Mouse (Mus musculus): Measurements from ENCODE around the gene Ip6k1. TPM values are rescaled to one million over a fixed set of nuclear protein-coding genes. Genes with fewer than 3 reads are reported as not detected.

Ip6k1 gene
- polyA plus RNA-seq, 1 experiment from 2014 or later = 43.7 TPM

DNA sequence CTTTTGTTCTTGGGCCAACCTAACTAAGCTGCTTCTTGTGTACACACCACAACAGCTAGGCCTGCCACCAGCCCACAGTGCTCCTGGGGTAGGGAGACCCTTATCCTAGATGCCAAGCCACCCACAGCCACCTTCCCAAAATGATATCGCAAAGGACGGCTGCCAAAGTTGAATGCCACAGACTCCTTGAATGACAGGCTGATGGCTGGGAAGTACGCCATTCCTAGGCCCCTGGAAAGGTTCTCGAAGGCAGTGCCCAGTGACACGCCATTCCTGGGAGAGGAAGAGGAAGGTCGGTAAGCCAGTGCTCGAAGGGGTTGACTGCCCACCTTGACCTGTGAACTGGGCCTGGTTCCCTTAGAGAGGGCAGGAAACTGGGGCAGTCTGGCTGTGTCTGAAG lies 67.2 kb downstream of the Ip6k1 start:
- ATAC-seq = no peak
- no peak overlapping the region for H3K27ac ChIP-seq
- H3K4me2 ChIP-seq = no peak overlapping the region
- no peak overlapping the region for H3K4me3 ChIP-seq
- H3K4me1 ChIP-seq = peaks cover 51% of the 10 kb centered on the region
- no peaks in the 10 kb centered on the region for H3K9me3 ChIP-seq (replicated peaks)
- H3K9ac ChIP-seq = no peak overlapping the region
- peaks cover 100% of the 10 kb centered on the region for H3K36me3 ChIP-seq
- no peaks in the 10 kb centered on the region for H3K27me3 ChIP-seq (replicated peaks)
- 87% methylated on average over 7 of the region's 7 CpGs for WGBS (ENCODE audit: insufficient replicate concordance)

DNA sequence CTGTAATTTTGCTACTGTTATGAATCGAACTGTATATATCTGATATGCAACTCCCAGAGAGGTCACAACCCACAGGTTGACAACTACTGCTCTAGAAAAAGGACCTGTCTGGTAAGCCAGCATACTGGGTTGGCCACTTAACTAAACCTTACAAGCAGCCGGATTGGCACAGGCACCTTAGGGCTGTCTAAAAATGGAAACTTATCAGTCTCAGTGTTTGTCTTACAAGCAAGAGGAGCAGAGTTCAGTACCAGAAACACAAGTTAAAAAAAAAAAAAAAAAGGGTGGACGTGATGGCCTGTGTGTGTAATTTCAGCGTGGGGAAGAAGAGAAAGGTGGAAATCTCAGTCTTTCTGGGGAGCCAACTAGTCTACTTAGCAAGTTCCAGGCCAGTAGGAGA lies 69.5 kb downstream of the Ip6k1 start:
- H3K4me1 ChIP-seq = peaks cover 62% of the 10 kb centered on the region
- no peak for ATAC-seq
- H3K36me3 ChIP-seq = peaks cover 99% of the 10 kb centered on the region
- H3K4me3 ChIP-seq = no peak overlapping the region
- no peak overlapping the region for H3K27ac ChIP-seq
- no peak overlapping the region for H3K4me2 ChIP-seq
- WGBS (ENCODE audit: insufficient replicate concordance) = 86% methylated on average over 4 of the region's 4 CpGs
- H3K9ac ChIP-seq = no peak overlapping the region
- no peaks in the 10 kb centered on the region for H3K9me3 ChIP-seq (replicated peaks)
- H3K27me3 ChIP-seq (replicated peaks) = no peaks in the 10 kb centered on the region

DNA sequence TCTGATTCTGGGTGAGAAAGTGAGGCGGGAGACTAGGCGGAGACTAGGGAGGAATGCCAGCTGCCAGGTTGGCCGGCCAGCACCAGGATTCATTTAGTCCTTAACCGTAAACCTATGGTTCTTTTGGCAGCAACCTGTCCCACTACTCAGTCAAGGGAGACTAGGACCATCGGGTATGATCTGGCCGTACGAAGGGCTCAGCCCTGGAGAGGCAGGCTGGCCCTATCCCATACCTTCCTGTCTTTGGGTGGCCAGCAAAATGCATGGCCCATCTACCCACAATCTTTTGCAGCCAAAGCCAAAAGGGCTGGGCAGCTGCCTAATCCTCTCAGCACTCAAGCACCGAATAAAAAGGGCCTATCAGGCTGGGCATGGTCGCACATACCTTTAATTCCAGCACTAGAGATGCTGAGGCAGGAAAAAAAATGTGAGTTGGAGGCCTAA lies 70.2 kb downstream of the Ip6k1 start:
- Histone ChIP-seq H3K4me2 (no peak overlapping the region), H3K4me3 (no peak overlapping the region), H3K4me1 (peaks cover 66% of the 10 kb centered on the region), H3K36me3 (peaks cover 99% of the 10 kb centered on the region), H3K9me3 (replicated peaks) (no peaks in the 10 kb centered on the region), H3K27ac (no peak overlapping the region), H3K27me3 (replicated peaks) (no peaks in the 10 kb centered on the region), H3K9ac (peak overlapping the region; percentile 22; the same call in 1 of the 2 replicates)
- ATAC-seq = no peak
- WGBS (ENCODE audit: insufficient replicate concordance) = 76% methylated on average over 9 of the region's 9 CpGs

DNA sequence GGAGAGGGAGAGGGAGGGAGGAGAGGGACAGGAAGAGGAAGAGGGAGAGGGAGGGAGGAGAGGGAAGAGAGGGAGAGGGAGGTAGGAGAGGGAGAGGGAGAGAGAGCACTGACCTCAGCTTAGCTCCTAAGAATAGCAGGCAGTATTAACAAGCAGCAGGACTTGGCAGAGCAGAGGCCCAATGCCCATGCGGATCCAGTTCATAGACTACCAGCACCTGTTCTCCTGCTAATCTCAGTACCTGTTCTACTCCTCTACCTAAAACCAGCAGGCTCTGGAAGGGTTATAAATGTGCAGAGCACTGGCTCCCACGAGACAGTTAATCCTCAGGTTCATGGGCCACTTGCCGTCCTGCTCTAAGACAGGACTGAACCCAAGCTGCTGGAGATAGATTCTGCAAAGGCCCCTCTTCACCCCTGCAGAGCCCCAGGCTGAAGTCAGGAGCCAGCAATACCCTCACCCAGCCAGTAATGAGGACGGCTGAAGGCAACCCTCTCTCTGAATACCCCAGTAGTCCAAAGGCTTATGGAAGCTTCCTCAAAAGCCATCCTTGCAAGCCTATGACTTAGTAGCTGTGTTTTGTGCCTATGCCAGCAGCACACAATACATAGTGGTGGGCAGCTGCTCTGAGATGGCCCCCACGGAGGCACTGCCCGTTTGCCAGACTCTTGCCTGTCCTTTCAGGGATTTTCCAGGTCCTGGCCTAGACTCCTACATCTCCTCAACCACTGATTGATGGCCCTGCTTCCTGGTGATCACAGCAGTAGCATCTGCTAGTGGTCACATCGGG lies 71.0 kb downstream of the Ip6k1 start:
- Histone ChIP-seq H3K9ac (no peak overlapping the region; the same call in 1 of the 2 replicates), H3K4me3 (no peak overlapping the region), H3K4me1 (peaks cover 67% of the 10 kb centered on the region), H3K27me3 (replicated peaks) (no peaks in the 10 kb centered on the region), H3K36me3 (peaks cover 95% of the 10 kb centered on the region), H3K27ac (0 out of 2 replicates have a peak overlapping the region, but pooled peaks have one; percentile 30), H3K4me2 (no peak overlapping the region), H3K9me3 (replicated peaks) (no peaks in the 10 kb centered on the region)
- ATAC-seq = no peak
- WGBS (ENCODE audit: insufficient replicate concordance) = 74% methylated on average over 7 of the region's 7 CpGs

DNA sequence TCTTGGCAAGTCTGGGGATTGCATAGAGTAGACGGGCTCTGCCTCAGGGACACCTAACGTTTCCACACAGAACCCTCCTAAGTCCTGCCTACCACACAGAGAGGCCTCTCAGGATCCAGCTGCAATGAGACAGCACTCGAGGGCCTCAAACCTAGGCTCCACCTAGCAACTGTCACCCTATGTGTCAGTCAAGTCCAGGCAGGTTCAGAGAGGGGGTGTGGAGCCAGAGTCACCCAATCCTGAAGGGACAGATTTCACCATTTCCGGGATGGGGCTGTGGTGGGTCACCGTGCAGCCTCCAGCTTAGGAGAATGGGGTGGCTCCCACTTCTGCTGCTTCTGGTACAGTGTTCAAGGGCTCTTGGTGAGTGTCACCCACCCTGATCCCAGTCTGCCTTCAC lies 77.9 kb downstream of the Ip6k1 start, which contains the start of gene Mst1:
Gene Mst1 (plus strand): TSS at position 269 of the 400 bp plus-strand sequence.
- 23% methylated on average over 5 of the region's 5 CpGs for WGBS (ENCODE audit: insufficient replicate concordance)
- Histone ChIP-seq H3K9ac (peak within 1 kb of the TSS; percentile 98), H3K4me2 (peak within 1 kb of the TSS; percentile 83), H3K4me3 (peak within 1 kb of the TSS; percentile 79), H3K36me3 (peaks cover 59% of the 10 kb centered on the region), H3K27ac (peak within 1 kb of the TSS; percentile 100), H3K9me3 (replicated peaks) (no peaks in the 10 kb centered on the region), H3K27me3 (replicated peaks) (peaks cover 20% of the 10 kb centered on the region), H3K4me1 (peaks cover 95% of the 10 kb centered on the region)
- ATAC-seq = peak; percentile 89

DNA sequence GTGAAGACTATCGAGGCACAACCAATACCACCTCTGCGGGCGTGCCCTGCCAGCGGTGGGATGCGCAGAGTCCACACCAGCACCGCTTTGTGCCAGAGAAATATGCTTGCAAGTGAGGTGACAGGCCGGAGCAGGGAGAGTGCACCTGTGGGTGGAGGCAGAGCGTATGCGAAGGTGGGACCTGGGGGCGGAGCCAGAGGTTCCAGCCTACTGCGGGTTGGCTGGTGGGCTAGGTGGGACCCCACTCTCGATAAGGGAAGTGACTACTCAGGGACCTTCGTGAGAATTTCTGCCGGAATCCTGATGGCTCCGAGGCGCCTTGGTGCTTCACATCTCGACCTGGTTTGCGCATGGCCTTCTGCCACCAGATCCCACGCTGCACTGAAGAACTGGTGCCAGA lies 80.2 kb downstream of the Ip6k1 start:
- Histone ChIP-seq H3K4me1 (peaks cover 95% of the 10 kb centered on the region), H3K36me3 (peaks cover 59% of the 10 kb centered on the region), H3K4me2 (peak overlapping the region; percentile 83), H3K27me3 (replicated peaks) (peaks cover 20% of the 10 kb centered on the region), H3K9me3 (replicated peaks) (no peaks in the 10 kb centered on the region), H3K4me3 (peak overlapping the region; percentile 36), H3K27ac (peak overlapping the region; percentile 100), H3K9ac (peak overlapping the region; percentile 73)
- WGBS (ENCODE audit: insufficient replicate concordance) = 8% methylated on average over 19 of the region's 19 CpGs
- ATAC-seq = no peak

DNA sequence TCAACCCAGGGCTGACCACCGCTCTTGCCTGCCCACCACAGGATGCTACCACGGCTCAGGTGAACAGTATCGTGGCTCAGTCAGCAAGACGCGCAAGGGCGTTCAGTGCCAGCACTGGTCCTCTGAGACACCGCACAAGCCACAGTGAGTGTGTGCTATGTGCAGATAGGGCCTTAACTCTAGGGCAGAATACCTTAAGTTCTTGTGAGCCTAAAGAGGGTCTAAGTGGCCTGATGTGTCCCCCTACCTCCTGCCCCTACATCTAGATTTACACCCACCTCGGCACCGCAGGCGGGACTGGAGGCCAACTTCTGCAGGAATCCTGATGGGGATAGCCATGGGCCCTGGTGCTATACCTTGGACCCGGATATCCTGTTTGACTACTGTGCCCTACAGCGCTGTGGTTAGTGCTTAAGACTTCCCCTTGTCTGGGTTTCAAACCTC lies 80.7 kb downstream of the Ip6k1 start, which contains the start of gene Rnf123:
Gene Rnf123 (minus strand): TSS at position 359 of the 444 bp plus-strand sequence.
- peak within 1 kb of the TSS; percentile 100 for H3K27ac ChIP-seq

DNA sequence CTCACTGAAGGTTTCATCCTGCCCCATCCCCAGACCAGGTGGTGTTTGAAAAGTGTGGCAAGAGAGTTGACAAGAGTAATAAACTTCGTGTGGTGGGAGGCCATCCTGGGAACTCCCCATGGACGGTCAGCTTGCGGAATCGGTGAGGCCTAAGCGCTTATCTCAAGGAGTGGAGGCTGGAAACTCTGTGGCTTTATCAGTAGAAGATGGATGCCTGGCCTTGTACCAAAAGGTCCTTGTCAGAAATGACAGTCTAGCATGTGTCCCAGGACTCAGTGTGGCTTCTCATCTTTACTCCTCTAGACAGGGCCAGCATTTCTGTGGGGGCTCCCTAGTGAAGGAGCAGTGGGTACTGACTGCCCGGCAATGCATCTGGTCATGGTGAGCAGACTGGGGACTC lies 81.3 kb downstream of the Ip6k1 start:
- H3K4me2 ChIP-seq = peak overlapping the region; percentile 83
- 34% methylated on average over 6 of the region's 6 CpGs for WGBS (ENCODE audit: insufficient replicate concordance)

More for the DNA sequence above, 80.7 kb downstream of the Ip6k1 start, which contains the start of gene Rnf123:
- H3K4me3 ChIP-seq = peak within 1 kb of the TSS; percentile 36
- H3K27me3 ChIP-seq (replicated peaks) = peaks cover 20% of the 10 kb centered on the region
- peak within 1 kb of the TSS; percentile 83 for H3K4me2 ChIP-seq
- ATAC-seq = peak; percentile 33
- peaks cover 93% of the 10 kb centered on the region for H3K4me1 ChIP-seq
- H3K36me3 ChIP-seq = peaks cover 60% of the 10 kb centered on the region
- no peaks in the 10 kb centered on the region for H3K9me3 ChIP-seq (replicated peaks)
- WGBS (ENCODE audit: insufficient replicate concordance) = 14% methylated on average over 12 of the region's 12 CpGs
- H3K9ac ChIP-seq = peak within 1 kb of the TSS; percentile 73

DNA sequence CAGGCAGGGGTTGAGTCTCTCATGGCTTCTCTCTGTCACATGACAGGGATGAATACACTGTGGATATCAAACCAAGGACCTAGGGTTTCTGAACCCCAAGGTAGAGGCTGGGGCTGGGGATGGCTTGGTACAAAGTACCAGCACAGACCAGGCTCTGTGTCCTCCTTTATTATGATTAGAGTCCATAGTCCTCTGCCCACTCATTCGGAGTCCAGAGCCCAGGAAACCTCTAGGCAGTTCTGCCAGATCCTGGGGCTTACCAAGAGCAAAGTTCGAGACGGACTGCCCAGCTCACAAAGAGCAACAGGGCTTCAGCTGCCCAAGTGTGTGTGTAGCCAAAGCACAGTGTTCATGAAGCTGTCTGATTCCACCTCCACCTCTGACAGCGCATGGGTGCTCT lies 83.0 kb downstream of the Ip6k1 start:
- ATAC-seq = no peak
- Histone ChIP-seq H3K27me3 (replicated peaks) (peaks cover 20% of the 10 kb centered on the region), H3K9me3 (replicated peaks) (no peaks in the 10 kb centered on the region), H3K4me2 (peak overlapping the region; percentile 83), H3K36me3 (peaks cover 82% of the 10 kb centered on the region), H3K9ac (peak overlapping the region; percentile 73), H3K4me1 (peaks cover 87% of the 10 kb centered on the region), H3K27ac (peak overlapping the region; percentile 100), H3K4me3 (no peak overlapping the region)
- WGBS (ENCODE audit: insufficient replicate concordance) = 86% methylated on average over 4 of the region's 4 CpGs

More for the DNA sequence above, 81.3 kb downstream of the Ip6k1 start:
- H3K4me3 ChIP-seq = peak overlapping the region; percentile 36
- ATAC-seq = no peak
- H3K27me3 ChIP-seq (replicated peaks) = peaks cover 20% of the 10 kb centered on the region
- peak overlapping the region; percentile 73 for H3K9ac ChIP-seq
- peaks cover 65% of the 10 kb centered on the region for H3K36me3 ChIP-seq
- H3K4me1 ChIP-seq = peaks cover 88% of the 10 kb centered on the region
- H3K9me3 ChIP-seq (replicated peaks) = no peaks in the 10 kb centered on the region
- H3K27ac ChIP-seq = peak overlapping the region; percentile 100

DNA sequence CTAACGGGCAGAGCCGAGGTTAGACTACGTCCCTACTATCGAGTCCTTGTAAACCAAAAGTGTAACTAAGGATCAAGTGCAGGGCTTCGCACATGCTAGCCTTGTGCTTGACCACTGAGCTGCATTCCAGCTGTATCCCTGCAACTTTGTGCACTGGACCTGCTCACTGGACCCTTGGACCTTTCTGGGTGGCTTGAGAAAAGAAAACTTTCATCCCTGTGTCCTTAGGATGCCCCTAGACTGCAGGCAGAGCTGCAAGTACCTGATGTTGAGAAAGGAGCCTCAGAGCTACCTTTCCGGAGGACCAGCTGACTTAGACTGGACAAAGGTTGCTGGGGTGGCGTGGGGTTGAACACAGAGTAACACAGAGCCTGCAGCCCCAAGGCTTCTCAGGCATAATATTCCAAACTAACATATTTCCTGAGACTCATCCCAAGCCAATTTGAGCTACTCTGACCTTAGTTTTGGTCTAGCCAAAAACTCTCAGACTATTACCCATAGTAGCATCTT lies 88.4 kb downstream of the Ip6k1 start:
- H3K27me3 ChIP-seq (replicated peaks) = no peaks in the 10 kb centered on the region
- peak overlapping the region; percentile 49 for H3K27ac ChIP-seq
- no peaks in the 10 kb centered on the region for H3K9me3 ChIP-seq (replicated peaks)
- no peak overlapping the region for H3K4me3 ChIP-seq
- peaks cover 68% of the 10 kb centered on the region for H3K4me1 ChIP-seq
- ATAC-seq = no peak
- H3K9ac ChIP-seq = no peak overlapping the region
- peaks cover 74% of the 10 kb centered on the region for H3K36me3 ChIP-seq
- WGBS (ENCODE audit: insufficient replicate concordance) = 96% methylated on average over 7 of the region's 7 CpGs
- H3K4me2 ChIP-seq = no peak overlapping the region

DNA sequence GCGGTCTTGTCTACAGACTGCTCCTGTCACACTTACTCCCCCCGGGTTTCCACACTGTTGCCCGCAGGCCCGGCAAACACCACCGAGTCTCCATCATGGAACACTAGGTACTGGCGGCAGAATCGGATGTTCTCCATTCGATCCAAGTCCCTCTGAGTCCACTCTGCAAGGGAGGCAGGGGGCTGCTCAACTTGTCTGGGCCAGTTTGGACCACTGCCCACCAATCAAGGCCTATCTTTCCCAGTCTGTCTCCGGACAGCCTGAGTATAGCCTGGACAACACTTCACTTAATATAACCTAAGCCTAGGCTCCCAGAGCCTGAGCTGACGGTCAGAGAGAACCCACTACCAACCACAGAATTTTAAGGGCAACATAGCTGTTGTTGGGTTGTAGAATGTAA lies 91.3 kb downstream of the Ip6k1 start:
- Histone ChIP-seq H3K36me3 (peaks cover 58% of the 10 kb centered on the region), H3K27ac (peak overlapping the region; percentile 100)

More for the DNA sequence above, 91.3 kb downstream of the Ip6k1 start:
- Histone ChIP-seq H3K27me3 (replicated peaks) (no peaks in the 10 kb centered on the region), H3K4me2 (peak overlapping the region; percentile 92), H3K4me3 (peak overlapping the region; percentile 93), H3K9ac (peak overlapping the region; percentile 94), H3K9me3 (replicated peaks) (no peaks in the 10 kb centered on the region), H3K4me1 (peaks cover 75% of the 10 kb centered on the region)
- 52% methylated on average over 10 of the region's 10 CpGs for WGBS (ENCODE audit: insufficient replicate concordance)
- ATAC-seq = no peak

All from liver, embryonic 12.5 days (tissue).